Mouse (Mus musculus) spleen, adult 2 months (tissue): Measurements from ENCODE around the gene Gm4491.

Source experiments
- CTCF ChIP-seq: fragments of 200-500 bp; IDR thresholded peaks from 2 replicates; pipeline ENCODE4 v1.5.1; 2011; ENCODE audit warnings: mild to moderate bottlenecking, inconsistent platforms; ENCODE audit not compliant: insufficient read depth, insufficient read length, insufficient replicate concordance; ENCODE audit errors: extremely low read depth
- POLR2A ChIP-seq: fragments of 200-500 bp; IDR thresholded peaks from 2 replicates; pipeline ENCODE4 v1.6.1; 2011; ENCODE audit warnings: low read depth, low read length, inconsistent platforms

- TF ChIP-seq CTCF: no peak
- TF ChIP-seq POLR2A: no peak
Measured at GRCm38 (mm10) chr14:57089107-57089506, 26.6 kb downstream of the Gm4491 start.
